Mouse (Mus musculus) layer of hippocampus, postnatal 25 days (tissue): ENCODE results near the gene Cuedc2. TPM values are rescaled to one million over a fixed set of nuclear protein-coding genes. Genes with fewer than 3 reads are reported as not detected.

Experiments used
- DNase-seq, 2 experiments: peaks; one replicate each; pipeline ENCODE4 v3.0.0; 2022; ENCODE audit warnings: mixed read lengths in 2 of 2, low spot score in 1 of 2; ENCODE audit errors: extremely low spot score in 1 of 2
- total RNA-seq, 2 experiments: library from RNA; stranded (reverse); gene quantifications; 2 replicates each; pipeline ENCODE4 v1.2.3; 2021

The Cuedc2 gene
- total RNA-seq, 2 experiments from 2014 or later: 164 to 189 TPM

GRCm38 (mm10) chr19:46322996-46323572 lies 15.4 kb downstream of the Cuedc2 start:
- DNase-seq: no peak

- DNase-seq: no peak
Observed at GRCm38 (mm10) chr19:46322144-46322995, 16.1 kb downstream of the Cuedc2 start.

DNA sequence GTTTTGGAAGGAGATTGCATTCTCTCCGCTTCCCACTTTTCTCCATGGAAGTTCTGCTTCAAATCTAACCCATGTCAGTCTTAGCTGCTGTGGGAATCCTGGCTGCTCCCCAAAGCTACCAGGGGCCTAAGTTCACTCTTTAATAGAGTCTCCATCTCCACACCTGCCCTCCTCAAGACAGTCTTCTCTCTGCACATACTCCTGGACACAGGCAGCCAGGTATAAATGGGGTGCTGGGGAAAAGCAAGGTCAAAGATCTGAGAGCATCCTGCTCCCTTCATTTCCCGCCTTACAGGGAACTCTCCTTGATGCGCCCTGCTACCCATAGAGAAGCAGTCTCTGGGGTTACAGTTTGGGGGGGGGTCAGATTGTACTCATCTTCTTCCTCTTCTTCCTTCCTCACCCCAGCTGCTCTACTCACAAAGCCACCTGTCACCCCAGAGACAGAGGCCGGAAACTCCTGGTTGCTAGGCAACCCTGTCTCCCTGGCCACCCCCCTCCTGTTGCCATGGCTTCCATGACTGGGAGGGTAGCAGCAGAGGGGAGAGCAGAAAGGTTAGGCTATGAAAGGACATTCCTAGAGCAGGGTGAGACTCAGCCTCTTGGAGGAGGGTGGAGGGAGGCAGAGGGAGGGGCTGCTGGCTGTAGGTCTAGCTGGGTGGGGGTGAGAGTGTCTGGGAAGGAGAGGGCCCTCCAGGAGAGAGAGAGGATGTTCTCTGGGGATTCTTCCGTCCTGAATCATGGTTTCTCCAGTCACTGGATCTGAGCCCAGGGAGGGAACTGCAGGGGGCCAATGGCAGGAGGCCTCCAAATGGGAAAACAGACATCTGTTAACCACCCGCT lies 17.2 kb downstream of the Cuedc2 start:
- DNase-seq: peak in 1 of 2 experiments; percentile 45

DNA sequence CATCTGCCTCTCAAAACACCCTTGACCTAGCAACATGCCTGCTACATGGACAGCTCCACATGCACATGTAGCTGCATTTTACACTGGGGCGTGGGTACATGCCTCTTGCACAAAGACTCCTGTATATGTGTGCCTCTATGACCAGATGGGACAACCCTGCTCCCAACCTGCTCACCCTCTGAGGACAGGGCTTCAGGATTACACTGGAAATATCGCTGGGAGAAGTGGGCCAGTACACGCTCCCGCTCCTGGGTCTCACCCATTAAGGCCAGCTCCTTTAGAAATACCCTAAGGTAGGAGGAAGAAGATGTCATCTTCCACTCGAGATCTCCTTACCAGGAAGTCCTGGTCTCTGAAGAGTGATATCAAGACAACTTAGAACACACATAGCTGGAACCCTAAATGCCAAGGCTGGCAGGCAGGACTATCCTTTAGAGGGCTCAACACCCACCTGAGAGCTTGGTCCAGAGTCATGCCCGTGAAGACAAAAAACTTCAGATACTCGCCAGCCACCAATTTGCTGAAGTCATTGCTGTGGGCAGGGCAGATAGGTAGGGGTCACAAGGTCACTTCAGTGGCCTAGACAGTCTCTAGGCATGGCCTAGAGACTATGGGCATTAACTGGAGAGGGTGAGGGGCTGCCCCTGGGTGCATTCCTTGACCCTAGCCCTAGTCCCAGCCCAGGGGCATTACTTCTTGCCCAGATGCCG lies 18.3 kb downstream of the Cuedc2 start:
- DNase-seq: peak in 1 of 2 experiments; percentile 6

DNA sequence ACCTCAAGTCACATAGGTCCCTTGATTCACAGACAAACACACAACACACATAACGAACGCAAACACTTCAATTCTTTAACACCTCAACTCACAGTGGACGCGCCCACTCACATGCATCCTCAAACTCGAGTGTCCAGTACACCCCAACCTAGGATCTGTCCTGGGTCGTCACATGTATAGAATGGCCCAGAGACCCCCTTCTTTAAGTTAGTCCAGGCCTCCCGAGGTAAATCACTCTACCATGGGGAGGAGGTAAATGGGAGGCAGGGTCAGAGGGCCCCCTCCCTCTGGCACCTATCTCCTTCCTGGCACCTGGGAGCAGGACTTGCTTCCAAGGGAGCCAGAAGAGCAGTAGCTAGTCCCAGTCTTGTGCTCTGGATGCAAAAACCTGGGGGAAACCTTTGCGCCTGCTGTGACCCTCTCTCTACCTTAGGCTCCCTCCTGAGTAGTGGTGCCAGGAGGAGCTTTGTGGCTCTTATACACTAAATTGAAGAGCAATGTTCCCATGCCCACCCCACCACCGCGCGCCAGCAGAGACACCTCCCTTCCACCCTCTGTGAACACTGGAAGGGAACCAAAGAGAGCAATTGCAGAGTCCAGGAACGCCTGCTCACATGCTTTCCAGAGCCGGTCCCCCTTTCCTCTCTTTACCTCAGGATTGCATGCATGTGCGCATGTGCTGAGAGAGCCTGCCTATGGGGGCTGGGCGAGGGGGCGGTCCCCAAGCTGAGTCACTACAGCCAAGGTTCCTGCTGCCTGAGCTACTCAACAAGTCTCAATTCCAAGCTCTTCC lies 19.7 kb downstream of the Cuedc2 start:
- DNase-seq: peak; percentile 64 to 76

GRCm38 (mm10) chr19:46318031-46318471 lies 20.5 kb downstream of the Cuedc2 start:
- peak in 1 of 2 experiments; percentile 70 for DNase-seq

DNA sequence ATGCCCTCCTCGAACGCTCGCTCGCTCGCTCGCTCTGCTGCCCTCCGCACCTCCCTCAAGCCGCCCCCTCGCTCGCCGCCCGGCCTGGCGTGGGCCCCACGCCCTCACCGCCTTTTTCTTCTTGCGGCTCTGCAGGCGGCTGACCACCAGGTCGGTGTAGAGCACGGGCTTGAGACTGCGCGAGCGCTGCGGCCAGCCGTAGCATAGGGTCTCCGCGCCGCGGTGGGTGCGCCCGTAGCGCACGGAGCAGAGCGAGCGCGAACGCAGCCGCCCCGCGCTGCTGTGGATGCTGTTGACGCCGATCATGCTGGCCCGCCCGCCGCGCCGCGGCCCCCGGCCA lies 21.0 kb downstream of the Cuedc2 start:
- peak in 1 of 2 experiments; percentile 27 for DNase-seq

GRCm38 (mm10) chr19:46316846-46317545 lies 21.5 kb downstream of the Cuedc2 start:
- peak; percentile 60 to 61 for DNase-seq

DNA sequence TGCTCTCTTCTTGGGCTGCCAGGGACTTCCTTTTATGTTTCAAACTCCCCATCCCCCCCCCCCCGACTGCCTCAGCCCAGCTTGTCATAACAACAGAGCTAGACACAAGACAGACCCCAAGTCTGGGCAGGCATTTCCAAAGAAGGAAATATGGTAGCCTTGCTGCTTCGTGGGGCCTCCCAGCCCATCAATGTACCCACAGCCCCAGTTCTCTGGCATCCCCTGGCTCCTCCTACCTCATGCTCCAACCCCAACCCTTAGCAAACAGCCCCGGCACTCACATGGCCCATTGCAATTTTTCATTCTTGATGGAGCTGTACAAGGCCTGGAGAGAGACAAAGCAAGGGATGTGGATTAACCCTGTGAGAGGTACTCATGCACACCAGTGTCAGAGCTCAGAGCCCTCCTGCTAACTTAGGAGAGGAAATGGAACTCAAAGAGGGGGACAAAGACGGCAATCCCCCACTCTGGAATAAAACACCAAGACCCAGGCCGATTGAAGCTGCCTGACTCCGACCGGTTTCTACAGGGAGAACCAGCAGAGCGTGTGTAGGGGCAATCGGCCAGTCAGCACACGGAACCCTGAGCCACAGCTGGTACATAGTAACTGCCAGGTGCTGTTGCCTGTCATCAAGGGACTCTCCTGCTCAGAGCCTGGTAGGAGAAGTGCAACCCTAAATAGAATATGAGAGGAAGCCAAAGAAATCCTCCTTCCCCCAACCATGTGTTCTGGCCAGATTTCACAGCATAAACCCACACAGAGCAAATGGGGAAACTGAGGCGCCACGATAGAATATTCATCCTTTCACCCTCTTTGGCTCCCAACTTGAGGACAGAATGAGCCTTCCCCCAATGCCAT lies 22.5 kb downstream of the Cuedc2 start:
- DNase-seq: no peak

GRCm38 (mm10) chr19:46314872-46315742 lies 23.4 kb downstream of the Cuedc2 start:
- DNase-seq: peak in 1 of 2 experiments; percentile 8

DNA sequence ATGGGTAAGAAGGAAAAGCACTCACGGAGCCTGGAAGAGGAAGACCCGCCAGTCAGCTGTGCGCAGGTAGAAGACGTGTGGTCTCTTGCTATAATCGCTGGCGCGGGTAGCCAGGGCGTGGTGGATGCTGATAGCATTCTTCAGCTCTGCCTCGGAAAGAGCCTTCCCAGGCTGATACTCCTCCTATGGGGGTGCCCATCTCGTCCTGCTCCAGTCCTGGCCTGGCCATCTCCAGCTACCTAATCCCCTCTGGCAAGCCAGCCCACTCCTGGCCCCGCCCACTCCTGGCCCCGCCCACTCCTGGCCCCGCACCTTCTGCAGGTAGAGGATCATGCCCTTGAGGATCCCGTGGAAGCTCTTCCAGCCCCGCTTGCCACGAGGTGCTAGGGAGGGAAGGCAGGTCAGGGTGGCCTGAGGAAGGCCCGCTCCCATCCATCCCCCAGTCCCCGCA lies 24.3 kb downstream of the Cuedc2 start:
- DNase-seq: no peak

- DNase-seq: no peak
Observed at GRCm38 (mm10) chr19:46313591-46313990, 24.9 kb downstream of the Cuedc2 start.

DNA sequence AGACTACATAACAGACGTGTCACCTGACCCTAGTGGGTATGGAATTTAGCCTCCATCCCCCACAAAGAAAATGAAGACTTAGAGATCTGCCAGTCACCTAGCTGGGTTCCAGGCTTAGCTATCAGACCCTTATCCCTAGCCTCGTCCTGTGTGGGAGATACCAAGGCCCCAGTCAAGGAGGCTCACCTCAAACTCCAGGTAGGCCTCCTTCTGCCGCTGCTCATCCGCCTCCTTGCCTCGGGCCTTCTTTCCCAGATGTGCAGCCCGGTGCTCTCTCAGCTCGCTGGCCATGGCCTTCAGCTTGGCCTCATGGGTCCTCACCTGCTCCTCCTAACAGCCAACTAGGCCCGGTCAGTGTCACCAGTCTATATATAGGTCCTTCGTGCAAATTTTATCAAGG lies 25.4 kb downstream of the Cuedc2 start:
- no peak for DNase-seq

DNA sequence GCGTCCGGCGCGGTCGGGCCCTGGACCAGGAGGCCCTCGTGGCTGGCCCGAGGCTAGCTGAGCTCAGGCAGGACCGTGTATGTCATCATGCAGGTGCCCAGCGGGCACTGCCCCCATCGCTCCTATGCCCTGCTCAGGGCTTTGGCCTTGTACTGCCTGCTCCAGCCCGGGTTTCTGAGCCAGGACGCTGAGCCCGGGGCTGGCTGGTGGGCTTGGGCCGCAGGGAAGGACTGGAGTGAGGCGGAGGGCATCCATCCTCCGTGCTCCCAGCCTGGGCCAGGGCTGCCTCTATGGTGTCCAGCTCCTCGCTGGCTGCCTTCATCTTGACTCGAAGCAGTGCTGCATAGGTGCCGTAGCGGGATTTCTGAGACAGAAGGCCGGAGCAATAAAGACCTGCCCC lies 25.9 kb downstream of the Cuedc2 start:
- DNase-seq: no peak

DNA sequence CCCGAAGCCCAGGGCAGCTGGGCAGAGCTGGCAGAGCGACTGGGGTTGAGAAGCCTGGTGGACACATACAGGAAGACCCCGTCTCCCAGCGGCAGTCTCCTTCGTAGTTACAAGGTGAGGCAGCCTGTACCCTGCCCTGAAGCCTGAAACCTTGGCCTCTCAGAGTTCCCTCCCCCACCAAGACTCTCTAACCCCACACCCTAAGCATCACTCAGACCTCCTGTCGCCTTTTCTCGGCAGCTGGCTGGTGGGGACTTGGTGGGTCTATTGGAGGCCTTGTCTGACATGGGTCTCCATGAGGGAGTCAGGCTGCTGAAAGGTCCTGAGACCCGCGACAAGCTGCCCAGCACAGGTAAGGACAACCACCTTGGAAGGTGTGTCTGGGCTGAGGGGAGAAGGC lies 27.2 kb downstream of the Cuedc2 start:
- no peak for DNase-seq

GRCm38 (mm10) chr19:46310312-46310865 lies 28.1 kb downstream of the Cuedc2 start:
- peak in 1 of 2 experiments; percentile 11 for DNase-seq
